Mouse (Mus musculus): ENCODE results near the gene Gm12216.

GRCm38 (mm10) chr11:53818794-53819193, 40.3 kb downstream of the Gm12216 start:
- TF ChIP-seq CTCF (IDR thresholded peaks at IDR 0.05; ENCODE audit: low read depth) = no peak
- no peak for TF ChIP-seq EP300 (IDR thresholded peaks at IDR 0.05; ENCODE audit: low read depth)
